Mouse (Mus musculus): Measurements from ENCODE around the gene Prrg4. TPM values are rescaled to one million over a fixed set of nuclear protein-coding genes. Genes with fewer than 3 reads are reported as not detected.
"Not testable (repeated sequence)": the region's sequence is repeated elsewhere in the genome, so short reads cannot be mapped to it uniquely, and the experiment has no call there.

Prrg4 gene
- 0.09 TPM in 1 of 2 replicates, not detected in the other for total RNA-seq (2015)
- 0.15 and 0.16 TPM in 2 replicates for total RNA-seq (2017)

DNA sequence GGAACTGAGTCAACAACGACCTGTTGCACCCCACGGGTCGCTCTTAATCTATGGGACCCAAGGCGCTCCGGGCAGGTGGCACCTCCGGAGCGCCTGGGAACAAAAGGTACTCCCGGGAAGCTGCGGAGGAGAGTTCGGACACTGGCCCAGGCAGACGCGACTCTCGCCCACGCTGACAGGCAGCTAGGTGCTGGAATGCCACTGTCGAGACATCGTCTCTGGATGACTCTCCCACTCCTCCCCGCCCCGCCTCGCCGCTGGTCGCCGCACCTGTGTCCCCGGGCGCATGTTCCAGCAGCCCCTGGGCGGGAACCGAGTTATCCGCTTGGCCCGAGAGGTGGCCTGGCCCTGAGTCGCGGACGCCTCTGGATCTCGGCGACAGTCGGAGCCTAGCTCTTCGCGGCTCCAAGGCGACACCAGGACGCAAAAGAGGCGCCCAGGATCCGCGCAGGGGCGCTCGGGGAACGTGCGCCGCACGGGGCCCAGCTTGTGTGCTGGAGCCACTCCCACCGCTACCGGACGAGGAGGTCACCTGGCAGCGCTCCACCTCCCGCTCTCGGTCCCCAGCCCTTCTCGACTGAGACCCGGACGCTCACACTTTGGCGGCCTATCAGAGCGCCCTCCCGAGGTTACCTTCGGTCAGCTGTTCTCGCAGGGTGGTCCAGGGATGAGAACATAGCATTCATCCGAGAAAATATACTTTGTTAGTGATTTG lies at the start of gene Prrg4:
Gene Prrg4, minus strand, starts transcription at position 601 of the 715 bp plus-strand sequence.
- ATAC-seq (ENCODE audit: poor library complexity, severe bottlenecking), result peak; percentile 61

DNA sequence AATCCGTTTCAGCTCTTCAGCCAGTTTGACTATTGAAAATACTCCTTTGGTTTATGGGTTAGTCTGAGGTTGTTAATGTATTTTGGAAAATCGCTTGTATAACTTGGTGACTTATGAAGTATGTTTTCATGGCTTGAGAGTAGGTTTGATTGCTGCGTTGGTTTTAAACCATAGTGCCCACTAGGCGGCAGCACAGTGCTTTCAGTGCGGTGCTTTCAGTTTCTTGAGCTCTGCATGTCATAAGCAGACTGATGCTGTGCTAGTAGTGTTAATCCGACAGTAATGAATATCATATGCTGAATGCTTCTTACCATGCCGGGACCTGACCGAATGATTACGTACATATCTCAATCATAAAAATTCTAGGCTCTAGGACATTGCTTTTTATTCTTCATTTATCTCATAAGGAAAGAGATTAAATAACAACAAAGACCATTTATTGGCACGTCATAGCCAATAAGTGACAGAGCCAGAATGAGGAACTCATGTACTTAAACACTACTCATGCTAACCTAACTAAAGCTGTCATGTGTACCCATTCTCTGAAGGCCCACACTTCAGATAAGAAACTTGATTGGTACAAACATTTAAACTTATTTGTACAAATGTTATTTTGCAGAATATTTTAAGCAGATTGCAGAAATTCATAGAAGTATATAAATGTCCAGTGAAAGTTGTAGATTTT lies 38.3 kb upstream of the Prrg4 start:
- peak; percentile 99 for ATAC-seq (ENCODE audit: poor library complexity, severe bottlenecking)

DNA sequence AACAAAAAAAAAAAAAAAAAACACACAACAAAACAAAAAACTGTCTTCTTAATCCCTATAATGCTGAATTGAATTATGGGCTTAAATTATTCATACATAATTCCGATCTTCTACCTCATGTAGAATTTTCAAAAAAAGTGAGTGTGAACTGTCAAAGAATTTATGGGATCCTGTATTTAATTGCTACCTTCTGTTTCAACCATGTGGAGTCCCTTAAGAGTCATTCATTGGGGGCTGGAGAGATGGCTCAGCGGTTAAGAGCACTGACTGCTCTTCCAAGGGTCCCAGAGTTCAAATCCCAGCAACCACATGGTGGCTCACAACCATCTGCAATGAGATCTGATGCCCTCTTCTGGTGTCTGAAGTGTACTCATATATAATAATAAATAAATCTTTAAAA lies 37.7 kb upstream of the Prrg4 start:
- not testable (repeated sequence) for ATAC-seq (ENCODE audit: poor library complexity, severe bottlenecking)

DNA sequence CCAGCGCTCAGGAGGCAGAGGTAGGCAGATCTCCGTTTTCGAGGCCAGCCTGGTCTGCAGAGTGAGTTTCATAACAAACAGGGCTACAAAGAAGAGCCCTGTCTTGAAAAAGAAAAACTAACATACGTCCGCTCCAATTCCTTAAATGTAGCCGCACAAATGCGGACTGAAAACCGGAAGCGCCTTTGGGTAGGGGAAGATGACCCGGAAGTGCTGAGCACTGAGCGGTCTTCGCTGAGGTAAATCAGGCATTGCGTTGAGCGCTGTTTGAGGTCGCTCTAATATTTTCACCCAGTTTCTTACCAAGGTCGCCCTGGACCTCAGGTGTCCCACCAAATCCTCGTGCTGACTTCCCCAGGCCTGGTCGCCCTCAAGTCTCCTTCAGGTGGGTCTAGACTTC lies 36.4 kb upstream of the Prrg4 start:
- no peak for ATAC-seq (ENCODE audit: poor library complexity, severe bottlenecking)

DNA sequence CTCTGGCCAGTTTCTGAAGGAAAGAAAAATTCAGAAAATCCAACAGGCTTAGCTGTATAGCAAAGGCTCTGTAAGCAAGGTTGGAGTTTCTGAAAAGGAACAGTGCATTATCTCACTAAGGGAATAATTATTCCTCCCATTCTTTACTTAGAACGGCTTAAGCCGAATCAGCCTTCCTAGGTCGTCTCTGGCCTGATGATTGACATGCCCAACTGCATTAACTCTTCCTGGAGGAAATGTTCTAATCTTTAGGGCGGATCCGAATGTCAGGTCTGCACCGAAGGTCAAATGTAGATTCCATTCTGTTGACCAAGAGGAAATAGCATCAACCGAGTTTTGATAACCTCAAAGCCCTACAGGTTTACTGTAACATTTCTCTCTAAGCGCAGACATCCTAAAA lies 29.1 kb upstream of the Prrg4 start:
- ATAC-seq (ENCODE audit: poor library complexity, severe bottlenecking), result no peak

DNA sequence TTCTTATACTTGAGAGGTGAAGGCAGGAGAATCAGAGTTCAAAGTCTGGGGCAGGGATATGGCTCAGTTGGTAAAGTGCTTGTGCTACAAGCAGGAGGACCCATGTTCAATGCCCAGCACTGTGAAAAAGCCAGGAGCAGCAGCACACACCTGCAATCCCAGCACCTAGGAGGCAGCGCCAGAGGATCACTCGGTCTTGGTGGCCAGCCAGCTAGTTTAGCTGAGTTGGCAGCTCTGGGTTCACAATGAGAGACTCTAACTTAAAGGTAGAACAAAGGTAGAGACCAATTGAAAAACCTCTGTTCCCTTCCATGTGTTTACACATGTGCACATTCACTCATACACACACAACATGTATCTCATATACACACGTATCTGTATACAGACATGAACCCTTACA lies 19.4 kb upstream of the Prrg4 start:
- no peak for ATAC-seq (ENCODE audit: poor library complexity, severe bottlenecking)

DNA sequence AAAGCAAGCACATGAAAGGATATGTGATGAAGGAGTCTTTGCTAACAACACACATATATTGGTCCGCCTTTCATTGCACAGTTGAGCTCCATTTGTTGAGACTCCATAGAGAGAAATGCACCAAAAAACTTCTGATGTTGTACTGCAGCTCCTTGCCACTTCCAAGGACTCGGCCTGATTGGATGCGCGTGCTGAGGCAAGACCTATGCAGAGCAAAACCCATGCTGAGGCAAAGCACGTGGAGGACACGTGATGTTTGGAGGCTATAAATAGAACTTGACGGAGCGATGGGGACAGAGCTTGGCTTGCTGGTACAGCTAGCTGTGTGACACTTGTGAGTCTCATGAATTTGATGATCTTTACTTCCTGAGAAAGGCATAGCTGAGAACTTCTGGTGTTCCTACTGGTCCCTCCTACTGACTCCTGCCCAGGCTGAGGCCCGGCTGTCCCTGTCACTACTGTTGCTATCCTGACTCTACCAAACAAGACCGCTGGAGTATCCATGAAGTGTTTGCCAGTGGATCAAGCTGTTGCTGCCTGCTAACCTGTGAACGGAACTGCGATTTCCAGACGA lies 17.7 kb upstream of the Prrg4 start, which contains the start of gene Ccdc73:
Gene Ccdc73, plus strand, starts transcription at position 524 of the 574 bp plus-strand sequence.
- no peak for ATAC-seq (ENCODE audit: poor library complexity, severe bottlenecking)

DNA sequence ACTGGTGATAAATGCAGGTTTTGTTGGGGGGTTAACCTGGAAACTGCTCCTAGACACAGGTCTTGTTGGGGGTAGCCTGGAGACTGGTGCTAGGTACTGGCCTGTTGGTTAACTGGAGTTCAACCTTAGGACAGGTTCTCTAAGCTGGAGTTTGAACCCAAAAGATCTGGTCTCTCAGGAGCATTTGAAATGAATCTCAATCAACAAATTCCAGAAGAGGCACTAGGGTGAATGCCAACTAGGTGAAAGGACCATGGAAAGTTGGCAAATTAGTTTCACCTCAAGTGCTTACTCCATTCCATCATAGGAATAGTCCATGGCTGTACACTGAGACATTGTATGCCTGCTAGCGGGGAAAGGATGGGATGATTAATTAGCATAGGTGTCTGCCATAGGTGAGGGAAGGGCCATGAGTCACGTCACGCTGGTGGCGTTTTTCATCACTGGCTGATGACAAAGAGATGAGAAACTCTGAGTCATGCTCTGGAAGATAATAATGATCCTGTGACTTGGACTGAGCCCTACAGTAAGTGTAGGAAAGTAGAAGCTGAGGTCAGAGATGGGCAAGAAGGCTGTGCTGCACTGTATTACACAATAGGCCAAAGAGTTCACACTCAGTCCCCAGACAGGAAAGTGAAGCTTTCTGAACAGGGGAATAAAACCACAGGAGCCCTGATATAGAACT lies 14.6 kb upstream of the Prrg4 start:
- ATAC-seq (ENCODE audit: poor library complexity, severe bottlenecking), result peak; percentile 62

DNA sequence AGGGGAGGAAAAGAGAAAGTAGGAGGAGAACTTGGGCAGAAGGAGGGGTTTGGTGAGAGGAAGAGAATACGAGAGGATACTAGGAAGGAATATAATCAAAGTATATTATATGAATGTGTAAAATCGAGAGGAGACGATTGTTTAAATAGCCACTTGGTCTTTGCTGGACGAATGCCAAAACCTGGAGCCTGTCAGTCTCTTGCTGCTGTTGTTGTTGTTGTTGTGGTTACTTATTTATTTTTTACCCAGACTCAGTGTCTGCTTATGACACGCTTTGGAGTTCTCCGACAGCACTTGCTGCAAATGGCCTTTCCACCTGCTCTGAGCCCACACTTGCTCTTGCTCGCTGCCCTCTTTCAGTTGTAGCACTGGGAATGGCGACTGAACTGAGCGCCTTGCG lies 10.8 kb upstream of the Prrg4 start:
- no peak for ATAC-seq (ENCODE audit: poor library complexity, severe bottlenecking)

DNA sequence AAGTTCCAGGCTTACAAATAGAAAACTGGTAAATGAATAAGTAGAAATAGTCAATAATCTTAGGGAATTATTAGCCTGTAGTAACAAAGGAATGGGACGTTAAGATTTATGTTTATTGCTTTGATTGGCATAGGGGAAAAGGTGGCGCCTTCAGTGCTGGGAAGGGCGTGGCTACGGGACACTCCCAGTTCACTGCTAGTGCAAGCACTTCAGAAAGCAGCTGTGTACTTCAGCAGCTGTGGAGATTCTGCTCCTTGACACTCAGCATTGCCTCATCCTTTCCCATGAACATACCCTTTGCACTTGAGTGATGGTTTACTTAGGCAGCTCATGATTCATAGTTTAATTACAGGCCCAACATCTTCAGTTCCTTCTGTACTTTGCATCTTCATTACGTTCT lies 9.4 kb upstream of the Prrg4 start:
- ATAC-seq (ENCODE audit: poor library complexity, severe bottlenecking), result no peak

DNA sequence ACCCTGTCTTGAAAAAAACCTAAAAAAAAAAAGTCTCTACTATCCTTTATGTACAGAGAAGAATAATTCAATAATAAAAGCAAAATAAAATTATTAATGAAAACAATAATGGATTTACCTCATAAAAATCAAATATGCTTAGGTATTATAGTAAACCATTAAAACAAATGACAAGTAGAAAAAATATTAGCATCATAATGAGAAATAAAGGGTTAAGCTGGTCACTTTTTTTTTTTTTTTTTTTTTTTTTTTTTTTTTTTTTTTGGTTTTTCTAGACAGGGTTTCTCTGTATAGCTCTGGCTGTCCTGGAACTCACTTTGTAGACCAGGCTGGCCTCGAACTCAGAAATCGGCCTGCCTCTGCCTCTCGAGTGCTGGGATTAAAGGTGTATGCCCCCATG lies 8.4 kb upstream of the Prrg4 start:
- ATAC-seq (ENCODE audit: poor library complexity, severe bottlenecking), result not testable (repeated sequence)

DNA sequence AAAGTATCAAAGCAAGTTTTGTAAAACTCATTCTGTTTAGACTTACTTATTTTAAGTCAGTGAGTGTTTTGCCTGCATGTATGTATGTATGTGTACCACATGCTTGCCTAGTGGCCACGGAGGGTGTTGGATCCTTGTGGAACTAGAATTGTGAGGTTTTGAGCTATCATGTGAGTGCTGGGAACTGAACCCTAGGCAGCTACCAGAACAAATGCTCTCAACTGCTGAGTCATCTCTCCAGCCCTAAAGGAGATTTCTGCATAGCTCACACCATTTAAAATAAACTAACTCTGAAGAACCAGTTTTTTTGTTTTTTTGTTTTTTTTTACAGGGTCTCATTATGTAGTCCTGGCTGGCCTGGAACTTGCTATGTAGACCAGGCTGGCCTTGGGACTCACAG lies 6.5 kb upstream of the Prrg4 start:
- no peak for ATAC-seq (ENCODE audit: poor library complexity, severe bottlenecking)

DNA sequence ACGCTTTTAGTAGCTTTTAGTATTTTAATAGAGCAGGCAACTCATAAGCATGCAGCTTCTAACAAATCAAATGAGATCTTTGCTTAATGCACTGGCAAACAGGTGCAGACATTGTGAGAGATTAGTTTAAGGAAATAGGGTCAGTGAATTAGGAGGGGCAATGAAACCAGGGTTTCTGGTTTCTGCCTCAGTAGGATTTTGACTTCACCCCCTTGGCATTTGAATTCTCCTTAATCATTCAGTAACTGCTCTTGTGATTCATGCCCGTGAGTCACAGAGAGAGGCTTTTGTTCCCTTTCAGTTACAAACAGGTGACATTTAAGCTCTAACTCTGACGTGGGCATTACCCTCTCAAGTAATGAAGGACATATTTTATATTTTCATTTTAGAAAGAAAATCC lies 6.1 kb upstream of the Prrg4 start:
- ATAC-seq (ENCODE audit: poor library complexity, severe bottlenecking), result no peak

DNA sequence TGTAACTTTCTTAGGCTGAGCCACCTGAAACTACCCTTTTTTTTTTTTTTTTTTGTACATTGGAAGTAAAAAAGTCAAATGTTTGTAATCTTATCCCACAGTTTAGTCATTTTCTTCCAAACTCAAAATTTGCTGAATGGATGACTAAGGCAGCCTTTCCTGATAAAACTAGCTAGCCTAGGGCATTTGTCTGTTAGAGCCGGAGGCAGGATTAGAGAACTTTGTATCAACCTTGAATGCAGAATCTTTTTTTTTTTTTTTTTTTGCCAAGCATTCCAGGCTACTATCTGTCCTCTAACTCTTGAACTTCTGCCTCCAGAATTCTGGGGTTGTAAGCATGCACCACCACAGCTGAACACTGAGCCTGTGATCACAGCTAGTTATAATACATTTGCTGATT lies 5.2 kb upstream of the Prrg4 start:
- no peak for ATAC-seq (ENCODE audit: poor library complexity, severe bottlenecking)

DNA sequence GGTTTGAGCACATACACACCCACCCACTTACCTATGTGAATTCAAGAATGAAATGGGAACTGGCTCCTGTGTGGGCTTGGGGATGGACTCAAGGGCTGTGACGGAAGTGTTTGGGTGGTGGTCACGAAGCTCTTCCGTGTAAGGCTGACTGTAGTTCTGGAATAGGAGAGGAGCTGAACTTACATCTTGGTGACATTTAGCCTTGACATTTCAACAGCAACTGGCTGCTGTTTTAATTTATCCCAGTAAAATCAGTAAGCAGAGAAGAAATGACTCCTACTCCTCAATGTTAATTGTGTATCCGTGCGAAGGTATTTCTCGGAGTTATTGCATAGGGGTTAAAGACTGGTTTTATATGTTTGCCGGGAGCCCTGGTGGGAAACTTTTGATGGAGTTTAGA lies 2.9 kb upstream of the Prrg4 start:
- no peak for ATAC-seq (ENCODE audit: poor library complexity, severe bottlenecking)

DNA sequence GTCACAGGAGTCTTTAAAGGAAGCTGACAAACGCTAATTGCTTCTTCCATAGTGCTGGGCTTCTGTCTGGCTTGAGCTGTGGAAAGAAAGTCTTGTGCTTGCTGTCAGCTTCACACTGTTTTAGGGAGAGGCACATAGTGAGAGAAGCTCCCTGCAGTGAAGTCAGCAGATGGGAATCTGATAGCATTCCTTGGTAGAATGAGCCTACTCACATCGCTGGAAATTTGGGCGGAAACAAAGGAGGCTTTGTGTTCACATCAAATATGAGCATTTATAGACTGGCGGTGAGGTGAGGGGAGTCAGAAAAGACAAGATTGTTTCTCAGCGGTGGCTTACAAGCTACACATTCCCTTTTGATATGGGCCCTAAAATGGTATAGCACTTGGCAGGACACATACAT lies 2.0 kb upstream of the Prrg4 start:
- no peak for ATAC-seq (ENCODE audit: poor library complexity, severe bottlenecking)

DNA sequence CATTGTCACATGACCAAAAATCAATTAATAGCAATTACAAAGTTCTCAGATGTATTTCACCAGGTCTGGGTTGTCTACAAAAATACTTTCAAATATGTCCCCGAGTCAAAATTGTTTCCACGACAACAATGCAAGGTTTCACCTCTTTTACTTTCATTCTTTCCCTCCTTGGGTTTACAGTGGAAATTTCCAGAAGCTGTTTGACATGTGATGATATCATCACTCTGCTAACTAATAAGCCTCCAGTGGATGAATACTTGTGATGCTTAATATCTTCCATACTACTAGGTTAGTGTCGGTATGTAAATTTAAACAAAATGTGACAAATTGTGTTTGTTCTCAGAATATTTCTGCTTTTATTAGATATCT lies 299 bp upstream of the Prrg4 start:
- ATAC-seq (ENCODE audit: poor library complexity, severe bottlenecking), result no peak

DNA sequence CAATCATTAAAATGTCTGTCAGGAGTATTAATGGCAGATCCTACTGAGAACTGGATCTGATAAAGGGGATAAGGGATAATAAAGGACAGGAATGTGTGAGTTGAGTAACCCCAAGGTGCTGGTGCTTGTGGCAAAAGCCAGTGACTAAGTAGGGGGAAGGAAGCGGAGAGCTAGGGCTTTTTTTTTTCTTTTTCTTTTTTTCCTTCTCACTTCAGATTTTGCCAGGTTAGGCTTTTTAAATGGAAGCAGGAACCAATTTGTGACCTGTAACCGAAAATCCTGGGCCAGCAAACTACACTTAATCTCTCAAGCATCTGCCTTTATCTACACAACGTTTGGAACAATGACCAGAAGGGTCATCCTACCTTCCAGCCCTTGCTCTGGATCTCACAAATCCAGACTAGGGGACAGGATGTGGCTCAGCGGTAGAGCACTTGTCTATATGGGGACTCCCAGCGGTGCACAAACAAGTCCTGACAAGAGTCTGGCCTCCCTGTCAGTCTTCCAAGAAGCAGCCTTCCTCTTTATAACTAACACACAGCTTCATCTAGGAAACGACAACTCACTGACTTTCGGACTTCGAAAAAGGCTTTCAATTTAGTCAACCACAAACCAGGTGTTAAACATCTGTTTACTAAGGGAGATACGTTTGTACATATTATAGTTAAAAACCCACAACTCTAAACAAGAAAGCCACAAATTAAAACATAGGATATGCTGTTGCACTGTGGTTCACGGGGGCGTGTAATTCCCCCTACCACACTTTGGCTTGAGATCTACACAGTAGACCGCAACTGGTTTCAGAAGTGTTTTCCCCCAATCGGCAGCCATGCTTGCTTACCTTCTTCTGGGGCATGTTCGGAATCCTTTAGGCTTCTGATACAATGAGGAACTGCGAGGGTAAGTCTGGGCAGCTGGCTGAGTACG lies 1.2 kb downstream of the Prrg4 start:
- peak; percentile 50 for ATAC-seq (ENCODE audit: poor library complexity, severe bottlenecking)

DNA sequence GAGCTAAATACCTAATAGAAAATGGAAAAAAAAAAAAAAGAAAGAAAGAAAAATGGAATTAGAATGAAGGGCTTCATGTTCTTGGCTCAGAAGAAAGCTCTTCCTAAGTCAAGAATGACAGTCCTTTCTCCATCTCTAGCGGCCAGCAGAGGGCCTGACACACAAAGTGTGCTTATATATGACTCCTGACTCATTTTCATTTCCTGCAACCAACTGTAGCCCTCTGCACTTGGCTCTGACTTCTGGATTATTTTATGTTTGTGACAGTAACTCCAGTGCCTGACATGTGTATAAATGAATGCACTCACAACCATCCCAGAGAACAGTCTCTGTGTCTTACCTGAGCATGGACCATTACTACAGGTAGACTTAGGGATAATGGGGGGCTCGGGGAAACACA lies 2.0 kb downstream of the Prrg4 start:
- ATAC-seq (ENCODE audit: poor library complexity, severe bottlenecking), result peak; percentile 58

DNA sequence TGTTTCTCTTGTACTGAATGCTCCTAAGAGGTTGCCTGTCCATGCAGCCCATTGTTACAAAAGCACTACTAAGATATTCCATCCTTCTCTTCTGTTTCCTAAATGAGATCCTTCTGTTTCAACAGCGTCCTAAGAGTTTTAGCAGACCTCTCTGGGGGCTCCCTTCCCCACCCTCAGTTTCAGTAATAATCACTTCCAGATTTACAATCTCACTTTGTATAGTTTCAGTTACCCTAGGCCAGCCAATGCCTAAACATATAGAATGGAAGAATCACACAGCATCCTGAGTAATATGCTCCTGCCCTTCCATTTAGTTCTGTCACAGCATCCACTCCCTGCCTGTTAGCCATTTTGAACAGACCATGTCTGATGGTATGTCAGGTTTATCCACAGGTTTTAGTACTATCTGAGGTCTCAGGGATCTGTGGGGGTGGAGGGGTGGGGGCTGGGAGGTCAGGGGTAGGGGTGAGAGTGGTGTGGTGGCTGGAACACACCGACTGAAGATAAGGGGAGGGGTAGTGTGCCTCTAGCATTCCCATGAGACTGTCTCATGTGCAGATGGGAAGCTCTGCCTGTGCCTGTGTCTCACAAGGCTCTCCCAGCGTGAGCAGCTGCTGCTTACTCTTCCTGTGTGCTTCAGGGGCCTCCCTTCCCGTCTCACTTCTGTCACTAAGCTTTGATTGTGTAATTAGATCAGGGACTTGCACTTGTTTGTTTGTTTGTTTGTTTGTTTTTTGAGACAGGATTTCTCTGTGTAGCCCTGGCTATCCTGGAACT lies 2.9 kb downstream of the Prrg4 start:
- ATAC-seq (ENCODE audit: poor library complexity, severe bottlenecking), result no peak
